20 mouse cellular contexts compared by ENCODE assay signal in genomic region chr7:121480106-121480505, GRCm38 (mm10).
"Had no signal": no experiment of that assay in that cellular context is flagged by ENCODE, and none has a peak within 500 bp of the region (broad histone marks: within the 10 kb centered on the region; RNA-seq: fewer than 3 reads in every experiment).

No protein-coding gene starts in this region.

- H3K36me3 ChIP-seq: liver, embryonic 13.5 days; liver, embryonic 15.5 days; lung, embryonic 15.5 days; midbrain, embryonic 13.5 days; midbrain, embryonic 15.5 days; neural tube, embryonic 12.5 days; stomach, embryonic 15.5 days had no signal

- H3K4me3 ChIP-seq: liver, embryonic 13.5 days; liver, embryonic 15.5 days; lung, embryonic 15.5 days; megakaryocyte, embryonic 14.5 days; midbrain, embryonic 13.5 days; midbrain, embryonic 15.5 days; neural tube, embryonic 12.5 days; stomach, embryonic 15.5 days had no signal

- H3K4me1 ChIP-seq: liver, embryonic 13.5 days; liver, embryonic 15.5 days; lung, embryonic 15.5 days; midbrain, embryonic 13.5 days; midbrain, embryonic 15.5 days; neural tube, embryonic 12.5 days; stomach, embryonic 15.5 days had no signal

- DNase-seq: liver, embryonic 13.5 days; liver, postnatal 0 days; lung, adult 2 months; lung, postnatal 14 days; lung, postnatal 36 days; right cerebral cortex, postnatal 25 days; right cerebral cortex, postnatal 4 days; thymus, adult 2 months; thymus, postnatal 25 days; thymus, postnatal 4 days had no signal

- H3K27ac ChIP-seq: liver, embryonic 13.5 days; liver, embryonic 15.5 days; lung, embryonic 15.5 days; macrophage; midbrain, embryonic 13.5 days; midbrain, embryonic 15.5 days; neural tube, embryonic 12.5 days; stomach, embryonic 15.5 days; stomach, postnatal 0 days had no signal

- ATAC-seq: liver, postnatal 0 days; lung, postnatal 0 days; midbrain, embryonic 13.5 days; midbrain, embryonic 15.5 days had no signal

- H3K27me3 ChIP-seq: liver, embryonic 13.5 days; liver, embryonic 15.5 days; lung, embryonic 15.5 days; megakaryocyte, embryonic 14.5 days; midbrain, embryonic 13.5 days; midbrain, embryonic 15.5 days; neural tube, embryonic 12.5 days; stomach, embryonic 15.5 days had no signal
